Mouse (Mus musculus) neural tube, embryonic 14.5 days (tissue): ENCODE data around the gene Armc7. TPM values are rescaled to one million over a fixed set of nuclear protein-coding genes. Genes with fewer than 3 reads are reported as not detected.

Source experiments
- ATAC-seq: fragments of 200-750 bp; cut with Nextera tagmentation; 2 replicates; pipeline ENCODE4 v1.8.0; 2017; ENCODE audit warnings: low read depth, mild to moderate bottlenecking, moderate TSS enrichment, moderate library complexity
- H3K27ac ChIP-seq: fragments of 300-500 bp; sonication (generic); 2 replicates; pipeline ENCODE4 v1.5.1; 2014; ENCODE audit warnings: low read depth, mild to moderate bottlenecking, control low read depth, low read length, moderate library complexity, mixed read lengths
- H3K27me3 ChIP-seq: fragments of 300-500 bp; sonication (generic); 2 replicates; pipeline ENCODE4 v1.6.1; 2014; ENCODE audit warnings: low read length; ENCODE audit not compliant: control insufficient read depth, insufficient read depth
- H3K36me3 ChIP-seq: fragments of 300-500 bp; sonication (generic); 2 replicates; pipeline ENCODE4 v1.6.1; 2014; ENCODE audit warnings: low read length, mixed read lengths; ENCODE audit not compliant: control insufficient read depth, insufficient read depth
- H3K4me1 ChIP-seq: fragments of 300-500 bp; sonication (generic); 2 replicates; pipeline ENCODE4 v1.6.1; 2014; ENCODE audit warnings: low read length; ENCODE audit not compliant: control insufficient read depth, insufficient read depth
- H3K4me2 ChIP-seq: fragments of 300-500 bp; sonication (generic); 2 replicates; pipeline ENCODE4 v1.6.1; 2014; ENCODE audit warnings: mild to moderate bottlenecking, low read depth, low read length, control low read depth
- H3K4me3 ChIP-seq: fragments of 300-500 bp; sonication (generic); 2 replicates; pipeline ENCODE4 v1.5.1; 2014; ENCODE audit warnings: low read depth, low read length, control low read depth, mixed read lengths
- H3K9ac ChIP-seq: fragments of 300-500 bp; sonication (generic); replicated peaks from 2 replicates; pipeline ENCODE4 v1.6.1; 2014; ENCODE audit warnings: low read depth, mild to moderate bottlenecking, control low read depth, low read length, mixed read lengths
- H3K9me3 ChIP-seq: fragments of 300-500 bp; sonication (generic); 2 replicates; pipeline ENCODE4 v1.6.1; 2016; ENCODE audit warnings: low read length; ENCODE audit not compliant: control insufficient read depth
- WGBS: fragments of 180-500 bp; shearing (Covaris S2); extraction: QIAGEN DNeasy Blood & Tissue Kit; methylation state at CpG from one replicate; pipeline ENCODE4 v1.1.7; 2014; 5-methylcytosine and 5-hydroxymethylcytosine counted together
- microRNA-seq: library from miRNA; unstranded; fragments of <30 nt; microRNA quantifications from one replicate; pipeline ENCODE4, GENCODE M21; 2016
- polyA plus RNA-seq: library from polyadenylated mRNA; unstranded; fragments of >200 nt; fragmentation: Nextera tagmentation; extraction: Ambion mirVana; gene quantifications from 2 replicates; pipeline ENCODE4 v1.2.1, GENCODE M21; 2014

Armc7 gene
- polyA plus RNA-seq, 1 experiment from 2014 or later: 19.4 TPM

GRCm38 (mm10) chr11:115538045-115538444 lies 62.6 kb downstream of the Armc7 start:
- 61% methylated on average over 2 of the region's 2 CpGs for WGBS
- Histone ChIP-seq H3K36me3 (peaks cover 7% of the 10 kb centered on the region; the same call in 1 of the 2 replicates), H3K9me3 (no peaks in the 10 kb centered on the region), H3K4me1 (peaks cover 15% of the 10 kb centered on the region), H3K27ac (no peak overlapping the region), H3K4me3 (no peak overlapping the region), H3K9ac (no peak overlapping the region), H3K4me2 (no peak overlapping the region), H3K27me3 (no peaks in the 10 kb centered on the region)
- no peak for ATAC-seq

Small RNAs within 50 kb of the gene (microRNA-seq; reads per million reads assigned to microRNA genes)
- gene Mir3968: not detected

Other genes with a start within 250 kb of the Armc7 start
- gene Grin2c, start 208.4 kb upstream of the Armc7 start, polyA plus RNA-seq: 0.24 and 0.45 TPM in 2 replicates
- gene Fdxr, start 198.6 kb upstream of the Armc7 start, polyA plus RNA-seq: 12.5 and 14.6 TPM in 2 replicates
- 1.4 and 1.9 TPM in 2 replicates for gene Fads6, start 178.0 kb upstream of the Armc7 start, polyA plus RNA-seq
- gene Otop2, start 168.5 kb upstream of the Armc7 start, polyA plus RNA-seq: 0.12 TPM in 1 of 2 replicates, not detected in the other
- gene Ush1g, start 153.6 kb upstream of the Armc7 start, polyA plus RNA-seq: 0.13 and 0.16 TPM in 2 replicates
- 1.8 and 2.6 TPM in 2 replicates for gene Otop3, start 140.9 kb upstream of the Armc7 start, polyA plus RNA-seq
- gene Hid1, start 107.9 kb upstream of the Armc7 start, polyA plus RNA-seq: 41.7 and 45.7 TPM in 2 replicates
- 27.3 and 28.6 TPM in 2 replicates for gene Cdr2l, start 93.8 kb upstream of the Armc7 start, polyA plus RNA-seq
- 207 and 211 TPM in 2 replicates for gene Mrpl58, start 71.9 kb upstream of the Armc7 start, polyA plus RNA-seq
- 928 and 1,005 TPM in 2 replicates for gene Atp5h, start 55.7 kb upstream of the Armc7 start, polyA plus RNA-seq
- 28.8 and 33.7 TPM in 2 replicates for gene Kctd2, start 55.5 kb upstream of the Armc7 start, polyA plus RNA-seq
- not detected in 2 replicates for gene Trim80, start 35.1 kb upstream of the Armc7 start, polyA plus RNA-seq
- gene Slc16a5, start 13.2 kb upstream of the Armc7 start, polyA plus RNA-seq: 0.15 TPM in 2 replicates
- 84.4 and 95.8 TPM in 2 replicates for gene Nt5c, start 16.2 kb downstream of the Armc7 start, polyA plus RNA-seq
- 1,282 and 1,347 TPM in 2 replicates for gene Jpt1, start 38.7 kb downstream of the Armc7 start, polyA plus RNA-seq
- 994 and 1,036 TPM in 2 replicates for gene Sumo2, start 60.6 kb downstream of the Armc7 start, polyA plus RNA-seq
- 98.2 and 98.9 TPM in 2 replicates for gene Nup85, start 88.8 kb downstream of the Armc7 start, polyA plus RNA-seq
- 76.5 and 79.0 TPM in 2 replicates for gene Mrps7, start 128.3 kb downstream of the Armc7 start, polyA plus RNA-seq
- 35.2 and 43.1 TPM in 2 replicates for gene Gga3, start 128.4 kb downstream of the Armc7 start, polyA plus RNA-seq
- 11.0 and 12.3 TPM in 2 replicates for gene Mif4gd, start 137.3 kb downstream of the Armc7 start, polyA plus RNA-seq
- 45.3 and 53.0 TPM in 2 replicates for gene Slc25a19, start 152.6 kb downstream of the Armc7 start, polyA plus RNA-seq
- 115 and 126 TPM in 2 replicates for gene Grb2, start 232.9 kb downstream of the Armc7 start, polyA plus RNA-seq